Mouse (Mus musculus) hindbrain, postnatal 0 days (tissue): ENCODE measurements around the gene Zfp827. TPM values are rescaled to one million over a fixed set of nuclear protein-coding genes. Genes with fewer than 3 reads are reported as not detected.

ENCODE experiments used
- ATAC-seq: fragments of 200-750 bp; cut with Nextera tagmentation; 2 replicates; pipeline ENCODE4 v1.8.0; 2017; ENCODE audit warnings: mild to moderate bottlenecking, moderate TSS enrichment, moderate library complexity
- DNase-seq: peaks from one replicate; pipeline ENCODE4 v3.0.0-alpha.2; 2015; ENCODE audit warnings: low spot score
- H3K27ac ChIP-seq: fragments of 300-500 bp; sonication (generic); 2 replicates; pipeline ENCODE4 v1.5.1; 2014; ENCODE audit warnings: mild to moderate bottlenecking
- H3K27me3 ChIP-seq: fragments of 300-500 bp; sonication (generic); 2 replicates; pipeline ENCODE4 v1.6.1; 2014; ENCODE audit warnings: low read length, mixed read lengths; ENCODE audit not compliant: insufficient read depth
- H3K36me3 ChIP-seq: fragments of 300-500 bp; sonication (generic); 2 replicates; pipeline ENCODE4 v1.6.1; 2014; ENCODE audit warnings: low read length, mixed read lengths; ENCODE audit not compliant: insufficient read depth
- H3K4me1 ChIP-seq: fragments of 300-500 bp; sonication (generic); 2 replicates; pipeline ENCODE4 v1.6.1; 2014; ENCODE audit warnings: antibody characterized with exemption, low read length, mixed read lengths; ENCODE audit not compliant: insufficient read depth
- H3K4me2 ChIP-seq: fragments of 300-500 bp; sonication (generic); 2 replicates; pipeline ENCODE4 v1.6.1; 2014; ENCODE audit warnings: low read depth, mild to moderate bottlenecking, low read length, moderate library complexity, mixed read lengths
- H3K4me3 ChIP-seq: fragments of 300-500 bp; sonication (generic); 2 replicates; pipeline ENCODE4 v1.5.1; 2014; ENCODE audit warnings: low read length
- H3K9ac ChIP-seq: fragments of 300-500 bp; sonication (generic); replicated peaks from 2 replicates; pipeline ENCODE4 v1.6.1; 2014; ENCODE audit warnings: mild to moderate bottlenecking, low read length, moderate library complexity, mixed read lengths
- H3K9me3 ChIP-seq: fragments of 300-500 bp; sonication (generic); 2 replicates; pipeline ENCODE4 v1.6.1; 2016; ENCODE audit warnings: low read length, mixed read lengths
- CTCF ChIP-seq: IDR thresholded peaks from 2 replicates; pipeline ENCODE4 v1.5.1; 2016; ENCODE audit warnings: antibody characterized with exemption, control low read depth, low read depth
- WGBS: fragments of 180-500 bp; shearing (Covaris S2); extraction: QIAGEN DNeasy Blood & Tissue Kit; methylation state at CpG from one replicate; pipeline ENCODE4 v1.1.7; 2014; 5-methylcytosine and 5-hydroxymethylcytosine counted together
- polyA plus RNA-seq: library from polyadenylated mRNA; unstranded; fragments of >200 nt; fragmentation: Nextera tagmentation; extraction: Ambion mirVana; gene quantifications from 2 replicates; pipeline ENCODE4 v1.2.1, GENCODE M21; 2015
- total RNA-seq: library from RNA; depleted of rRNA; stranded (reverse); fragments of >200 nt; gene quantifications from 2 replicates; pipeline ENCODE4 v1.2.3, GENCODE M21; 2014

The Zfp827 gene
- total and polyA plus RNA-seq, 2 experiments from 2014 or later: 6.8 to 33.0 TPM

- H3K36me3 ChIP-seq: no peaks in the 10 kb centered on the region; the same call in 1 of the 2 replicates
- ATAC-seq: no peak
- WGBS: 71% methylated on average over 9 of the region's 9 CpGs
These were observed 75.8 kb downstream of the Zfp827 start for GRCm38 (mm10) chr8:79103923-79104580.

GRCm38 (mm10) chr8:79104634-79105033 lies 76.4 kb downstream of the Zfp827 start:
- no peak for ATAC-seq
- Histone ChIP-seq H3K9ac (no peak overlapping the region), H3K36me3 (no peaks in the 10 kb centered on the region; the same call in 1 of the 2 replicates), H3K4me3 (no peak overlapping the region), H3K27me3 (no peaks in the 10 kb centered on the region), H3K4me1 (no peaks in the 10 kb centered on the region; the same call in 1 of the 2 replicates), H3K4me2 (no peak overlapping the region), H3K9me3 (no peaks in the 10 kb centered on the region), H3K27ac (no peak overlapping the region)
- no peak for DNase-seq
- WGBS: 87% methylated on average over 9 of the region's 9 CpGs
- no peak for TF ChIP-seq CTCF

More at GRCm38 (mm10) chr8:79103923-79104580, 75.8 kb downstream of the Zfp827 start:
- no peak for TF ChIP-seq CTCF
- H3K4me3 ChIP-seq: no peak overlapping the region
- no peak overlapping the region for H3K27ac ChIP-seq
- no peaks in the 10 kb centered on the region for H3K27me3 ChIP-seq
- no peaks in the 10 kb centered on the region for H3K9me3 ChIP-seq
- DNase-seq: peak; percentile 27
- no peaks in the 10 kb centered on the region; the same call in 1 of the 2 replicates for H3K4me1 ChIP-seq
- no peak overlapping the region for H3K9ac ChIP-seq
- no peak overlapping the region for H3K4me2 ChIP-seq

- H3K36me3 ChIP-seq: no peaks in the 10 kb centered on the region; the same call in 1 of the 2 replicates
- no peaks in the 10 kb centered on the region; the same call in 1 of the 2 replicates for H3K4me1 ChIP-seq
- no peak overlapping the region for H3K27ac ChIP-seq
- no peak overlapping the region for H3K4me3 ChIP-seq
- WGBS: 72% methylated on average over 10 of the region's 10 CpGs
- TF ChIP-seq CTCF: no peak
- H3K4me2 ChIP-seq: no peak overlapping the region
- no peaks in the 10 kb centered on the region for H3K27me3 ChIP-seq
- H3K9ac ChIP-seq: no peak overlapping the region
- DNase-seq (no peak), ATAC-seq (no peak)
- H3K9me3 ChIP-seq: no peaks in the 10 kb centered on the region
These were observed 76.9 kb downstream of the Zfp827 start for GRCm38 (mm10) chr8:79105186-79105585.

GRCm38 (mm10) chr8:79111461-79111860 lies 83.2 kb downstream of the Zfp827 start:
- no peak for ATAC-seq
- no peaks in the 10 kb centered on the region; the same call in none of the 2 replicates for H3K36me3 ChIP-seq
- no peak for TF ChIP-seq CTCF
- WGBS: 82% methylated on average over 8 of the region's 8 CpGs
- no peak for DNase-seq
- no peak overlapping the region for H3K4me3 ChIP-seq
- no peaks in the 10 kb centered on the region for H3K27me3 ChIP-seq
- no peak overlapping the region for H3K9ac ChIP-seq
- no peaks in the 10 kb centered on the region for H3K9me3 ChIP-seq
- no peaks in the 10 kb centered on the region for H3K4me1 ChIP-seq
- H3K4me2 ChIP-seq: no peak overlapping the region
- H3K27ac ChIP-seq: no peak overlapping the region

- Histone ChIP-seq H3K27ac (no peak overlapping the region), H3K4me3 (no peak overlapping the region), H3K9ac (no peak overlapping the region), H3K27me3 (no peaks in the 10 kb centered on the region), H3K4me1 (no peaks in the 10 kb centered on the region), H3K36me3 (no peaks in the 10 kb centered on the region; the same call in none of the 2 replicates), H3K4me2 (no peak overlapping the region), H3K9me3 (no peaks in the 10 kb centered on the region)
- WGBS: 94% methylated on average over 18 of the region's 18 CpGs
- ATAC-seq (peak; percentile 50; the same call in 1 of the 2 replicates), DNase-seq (no peak)
- no peak for TF ChIP-seq CTCF
These were observed 84.2 kb downstream of the Zfp827 start for GRCm38 (mm10) chr8:79112480-79112879.

- TF ChIP-seq CTCF: no peak
- DNase-seq (no peak), ATAC-seq (no peak)
- 90% methylated on average over 9 of the region's 9 CpGs for WGBS
- H3K9me3 ChIP-seq: no peaks in the 10 kb centered on the region
- H3K27me3 ChIP-seq: no peaks in the 10 kb centered on the region
- H3K9ac ChIP-seq: no peak overlapping the region
- H3K4me3 ChIP-seq: no peak overlapping the region
- H3K4me2 ChIP-seq: no peak overlapping the region
- H3K27ac ChIP-seq: no peak overlapping the region
- H3K36me3 ChIP-seq: no peaks in the 10 kb centered on the region; the same call in none of the 2 replicates
- H3K4me1 ChIP-seq: no peaks in the 10 kb centered on the region
These were observed 85.3 kb downstream of the Zfp827 start for GRCm38 (mm10) chr8:79113533-79113932.

- Histone ChIP-seq H3K4me1 (no peaks in the 10 kb centered on the region), H3K9me3 (no peaks in the 10 kb centered on the region), H3K27ac (no peak overlapping the region), H3K4me2 (no peak overlapping the region), H3K27me3 (no peaks in the 10 kb centered on the region), H3K4me3 (no peak overlapping the region), H3K36me3 (no peaks in the 10 kb centered on the region; the same call in 1 of the 2 replicates), H3K9ac (no peak overlapping the region)
- TF ChIP-seq CTCF: no peak
- ATAC-seq (no peak), DNase-seq (no peak)
- WGBS: 50% methylated on average over 6 of the region's 6 CpGs
These were observed 86.3 kb downstream of the Zfp827 start for GRCm38 (mm10) chr8:79114561-79114960.
